In genomic region chr11:103285951-103286350, GRCm38 (mm10) we compare ENCODE assay signal across 9 mouse cellular contexts. TPM values are rescaled to one million over a fixed set of nuclear protein-coding genes. Genes with fewer than 3 reads are reported as not detected.
DNase-seq lines count a peak whose midpoint lies in the region; ATAC-seq and TF ChIP-seq lines count a peak whose summit lies in the region.
"Had no signal": no experiment of that assay in that cellular context is flagged by ENCODE, and none has a peak within 500 bp of the region (broad histone marks: within the 10 kb centered on the region; RNA-seq: fewer than 3 reads in every experiment).

No protein-coding gene starts in this region.

- H3K27ac ChIP-seq in midbrain, postnatal 0 days (ENCODE audit: low read depth, low read length): no peak overlapping the region
- no peak overlapping the region for H3K27ac ChIP-seq in midbrain, embryonic 16.5 days (ENCODE audit: low read length)
- H3K27ac ChIP-seq in heart, embryonic 15.5 days: peak overlapping the region; percentile 56
- no peak overlapping the region for H3K27ac ChIP-seq in limb, embryonic 13.5 days
- peak overlapping the region; percentile 57 for H3K27ac ChIP-seq in stomach, embryonic 16.5 days (ENCODE audit: low read length)
- no peak overlapping the region for H3K27ac ChIP-seq in hindbrain, embryonic 11.5 days (ENCODE audit: low read depth, low read length)
- H3K27ac ChIP-seq: midbrain, embryonic 12.5 days had no signal

- H3K9ac ChIP-seq in midbrain, postnatal 0 days (replicated peaks; ENCODE audit: low read length, poor library complexity, severe bottlenecking): no peak overlapping the region
- H3K9ac ChIP-seq in midbrain, embryonic 16.5 days (ENCODE audit: low read depth, low read length): no peak overlapping the region
- H3K9ac ChIP-seq in heart, embryonic 15.5 days: no peak overlapping the region
- no peak overlapping the region for H3K9ac ChIP-seq in limb, embryonic 13.5 days
- H3K9ac ChIP-seq in stomach, embryonic 16.5 days (ENCODE audit: low read length): peak overlapping the region; percentile 43; the same call in 1 of the 2 replicates
- H3K9ac ChIP-seq in hindbrain, embryonic 11.5 days (ENCODE audit: low read depth, low read length): no peak overlapping the region
- H3K9ac ChIP-seq: midbrain, embryonic 12.5 days had no signal

- no peak overlapping the region for H3K4me2 ChIP-seq in midbrain, postnatal 0 days (ENCODE audit: low read depth, low read length, poor library complexity, severe bottlenecking)
- no peak overlapping the region for H3K4me2 ChIP-seq in midbrain, embryonic 16.5 days (ENCODE audit: low read length)
- H3K4me2 ChIP-seq in heart, embryonic 15.5 days: no peak overlapping the region
- H3K4me2 ChIP-seq in limb, embryonic 13.5 days (replicated peaks): no peak overlapping the region
- no peak overlapping the region for H3K4me2 ChIP-seq in stomach, embryonic 16.5 days (ENCODE audit: low read depth, low read length)
- no peak overlapping the region for H3K4me2 ChIP-seq in hindbrain, embryonic 11.5 days (replicated peaks; ENCODE audit: low read depth, low read length)
- H3K4me2 ChIP-seq: midbrain, embryonic 12.5 days had no signal

- no peak for TF ChIP-seq CTCF in midbrain, postnatal 0 days (IDR thresholded peaks at IDR 0.05)

- H3K4me1 ChIP-seq in midbrain, postnatal 0 days (ENCODE audit: insufficient read depth, low read length): no peaks in the 10 kb centered on the region
- no peaks in the 10 kb centered on the region for H3K4me1 ChIP-seq in midbrain, embryonic 16.5 days (ENCODE audit: control insufficient read depth, insufficient read depth, low read length)
- peaks cover 6% of the 10 kb centered on the region for H3K4me1 ChIP-seq in heart, embryonic 15.5 days (replicated peaks)
- H3K4me1 ChIP-seq in limb, embryonic 13.5 days: peaks cover 26% of the 10 kb centered on the region
- peaks cover 12% of the 10 kb centered on the region; the same call in 1 of the 2 replicates for H3K4me1 ChIP-seq in stomach, embryonic 16.5 days (ENCODE audit: control insufficient read depth, insufficient read depth, low read length)
- H3K4me1 ChIP-seq in hindbrain, embryonic 11.5 days (replicated peaks; ENCODE audit: control insufficient read depth, insufficient read depth, low read length): no peaks in the 10 kb centered on the region
- H3K4me1 ChIP-seq: midbrain, embryonic 12.5 days had no signal

- DNase-seq in midbrain, postnatal 0 days (ENCODE audit: low spot score): peak; percentile 21
- DNase-seq in hindbrain, embryonic 11.5 days (ENCODE audit: low spot score): no peak
- DNase-seq in neural tube, embryonic 10.5 days (ENCODE audit: extremely low spot score, low spot score): no peak
- no peak for DNase-seq in cerebellum, postnatal 36 days

- ATAC-seq in midbrain, postnatal 0 days (ENCODE audit: low FRiP score): no peak
- ATAC-seq in midbrain, embryonic 16.5 days: no peak
- ATAC-seq in heart, embryonic 15.5 days (replicated peaks; ENCODE audit: insufficient number of reproducible peaks, insufficient read depth, low FRiP score, low read depth): peak; percentile 72; the same call in 1 of the 2 replicates
- peak; percentile 64; the same call in 1 of the 2 replicates for ATAC-seq in limb, embryonic 13.5 days (ENCODE audit: low FRiP score, low read depth)
- peak; percentile 73 for ATAC-seq in stomach, embryonic 16.5 days (ENCODE audit: insufficient read depth, low FRiP score)
- no peak for ATAC-seq in hindbrain, embryonic 11.5 days (ENCODE audit: low FRiP score)

- no peak overlapping the region for H3K4me3 ChIP-seq in midbrain, postnatal 0 days (ENCODE audit: low read depth, low read length)
- H3K4me3 ChIP-seq in midbrain, embryonic 16.5 days (ENCODE audit: low read depth, low read length): no peak overlapping the region
- no peak overlapping the region for H3K4me3 ChIP-seq in heart, embryonic 15.5 days
- H3K4me3 ChIP-seq in limb, embryonic 13.5 days: no peak overlapping the region
- no peak overlapping the region for H3K4me3 ChIP-seq in stomach, embryonic 16.5 days (replicated peaks; ENCODE audit: low read length)
- H3K4me3 ChIP-seq in hindbrain, embryonic 11.5 days (ENCODE audit: low read depth, low read length): no peak overlapping the region
- H3K4me3 ChIP-seq: midbrain, embryonic 12.5 days had no signal

- no peaks in the 10 kb centered on the region for H3K36me3 ChIP-seq in midbrain, postnatal 0 days (ENCODE audit: insufficient read depth, low read length)
- no peaks in the 10 kb centered on the region for H3K36me3 ChIP-seq in midbrain, embryonic 16.5 days (ENCODE audit: control insufficient read depth, insufficient read depth, low read length)
- H3K36me3 ChIP-seq in heart, embryonic 15.5 days: no peaks in the 10 kb centered on the region
- H3K36me3 ChIP-seq in limb, embryonic 13.5 days: no peaks in the 10 kb centered on the region
- H3K36me3 ChIP-seq in stomach, embryonic 16.5 days (ENCODE audit: control insufficient read depth, insufficient read depth, low read length): no peaks in the 10 kb centered on the region
- H3K36me3 ChIP-seq in hindbrain, embryonic 11.5 days (ENCODE audit: control insufficient read depth, insufficient read depth, low read length): no peaks in the 10 kb centered on the region
- H3K36me3 ChIP-seq: midbrain, embryonic 12.5 days had no signal

- no peaks in the 10 kb centered on the region for H3K9me3 ChIP-seq in midbrain, postnatal 0 days (ENCODE audit: low read length)
- no peaks in the 10 kb centered on the region for H3K9me3 ChIP-seq in midbrain, embryonic 16.5 days (replicated peaks; ENCODE audit: control insufficient read depth, low read length, poor library complexity, severe bottlenecking)
- no peaks in the 10 kb centered on the region for H3K9me3 ChIP-seq in heart, embryonic 15.5 days (replicated peaks)
- H3K9me3 ChIP-seq in limb, embryonic 13.5 days: no peaks in the 10 kb centered on the region
- no peaks in the 10 kb centered on the region for H3K9me3 ChIP-seq in stomach, embryonic 16.5 days (replicated peaks; ENCODE audit: control insufficient read depth, low read length)
- H3K9me3 ChIP-seq in hindbrain, embryonic 11.5 days (ENCODE audit: control insufficient read depth, low read length): no peaks in the 10 kb centered on the region
- H3K9me3 ChIP-seq: midbrain, embryonic 12.5 days had no signal

- no peaks in the 10 kb centered on the region for H3K27me3 ChIP-seq in midbrain, postnatal 0 days (ENCODE audit: insufficient read depth, low read length)
- H3K27me3 ChIP-seq in midbrain, embryonic 16.5 days (ENCODE audit: control insufficient read depth, insufficient read depth, low read depth, low read length): no peaks in the 10 kb centered on the region
- H3K27me3 ChIP-seq in heart, embryonic 15.5 days: no peaks in the 10 kb centered on the region
- no peaks in the 10 kb centered on the region for H3K27me3 ChIP-seq in limb, embryonic 13.5 days
- H3K27me3 ChIP-seq in stomach, embryonic 16.5 days (ENCODE audit: control insufficient read depth, insufficient read depth, low read length): no peaks in the 10 kb centered on the region
- H3K27me3 ChIP-seq in hindbrain, embryonic 11.5 days (ENCODE audit: control insufficient read depth, insufficient read depth, low read length): no peaks in the 10 kb centered on the region
- H3K27me3 ChIP-seq: midbrain, embryonic 12.5 days had no signal

- WGBS in midbrain, postnatal 0 days: 44% methylated on average over 6 of the region's 6 CpGs
- 51% methylated on average over 6 of the region's 6 CpGs for WGBS in midbrain, embryonic 16.5 days
- WGBS in heart, embryonic 15.5 days: 26% methylated on average over 6 of the region's 6 CpGs
- WGBS in limb, embryonic 13.5 days: 35% methylated on average over 6 of the region's 6 CpGs
- WGBS in stomach, embryonic 16.5 days: 25% methylated on average over 6 of the region's 6 CpGs
- WGBS in hindbrain, embryonic 11.5 days: 50% methylated on average over 6 of the region's 6 CpGs

RNA-seq across cellular contexts. Expression of gene Map3k14, which starts 18.7 kb away (rescaled TPM):
- 4.8 and 6.1 TPM in 2 replicates for total RNA-seq in midbrain, postnatal 0 days (2014; rRNA removed)
- polyA plus RNA-seq in midbrain, postnatal 0 days (2015; fragmentation: Nextera tagmentation; extraction: Ambion mirVana): 1.5 and 1.7 TPM in 2 replicates
- 4.4 TPM in 2 replicates for polyA plus RNA-seq in midbrain, embryonic 16.5 days (2015; fragmentation: Nextera tagmentation; extraction: Ambion mirVana)
- polyA plus RNA-seq in heart, embryonic 15.5 days (2015; fragmentation: Nextera tagmentation; extraction: Ambion mirVana): 1.8 and 4.3 TPM in 2 replicates
- 4.8 and 5.4 TPM in 2 replicates for polyA plus RNA-seq in limb, embryonic 13.5 days (2015; fragmentation: Nextera tagmentation; extraction: Ambion mirVana)
- 4.2 and 4.9 TPM in 2 replicates for polyA plus RNA-seq in stomach, embryonic 16.5 days (2015; fragmentation: Nextera tagmentation; extraction: Ambion mirVana)
- 3.0 and 3.3 TPM in 2 replicates for polyA plus RNA-seq in hindbrain, embryonic 11.5 days (2014; fragmentation: Nextera tagmentation; extraction: Ambion mirVana)

Comparison
In these comparisons a context has a peak if more than half of its experiments do, and no peak if none do; other contexts are left out.
1. ATAC-seq: peak in heart, embryonic 15.5 days (single experiment), limb, embryonic 13.5 days (single experiment) and stomach, embryonic 16.5 days (single experiment); none in midbrain, postnatal 0 days (single experiment), midbrain, embryonic 16.5 days (single experiment) and hindbrain, embryonic 11.5 days (single experiment).
2. H3K27ac ChIP-seq: peak in heart, embryonic 15.5 days (single experiment) and stomach, embryonic 16.5 days (single experiment); none in midbrain, postnatal 0 days (single experiment), midbrain, embryonic 16.5 days (single experiment), limb, embryonic 13.5 days (single experiment) and hindbrain, embryonic 11.5 days (single experiment).